Mouse (Mus musculus) thymus, adult 2 months (tissue): ENCODE data around the gene Gm26920.

Experiments
- CTCF ChIP-seq: fragments of 200-500 bp; IDR thresholded peaks from 2 replicates; pipeline ENCODE4 v1.5.1; 2012; ENCODE audit warnings: mild to moderate bottlenecking, control low read depth, low read length, moderate library complexity, borderline replicate concordance; ENCODE audit not compliant: control insufficient read depth, poor library complexity, insufficient read depth; ENCODE audit errors: extremely low read depth
- POLR2A ChIP-seq: fragments of 200-500 bp; IDR thresholded peaks from 2 replicates; pipeline ENCODE4 v1.6.1; 2012; ENCODE audit warnings: mild to moderate bottlenecking, low read length, control low read depth, moderate library complexity; ENCODE audit not compliant: control insufficient read depth, poor library complexity, insufficient read depth; ENCODE audit errors: extremely low read depth

GRCm38 (mm10) chr7:30023324-30023723 lies 66.9 kb downstream of the Gm26920 start:
- no peak for TF ChIP-seq POLR2A
- no peak for TF ChIP-seq CTCF
